Mouse (Mus musculus) hindbrain, embryonic 10.5 days (tissue): ENCODE data around the gene Rd3. TPM values are rescaled to one million over a fixed set of nuclear protein-coding genes. Genes with fewer than 3 reads are reported as not detected.

Experiments
- DNase-seq: peaks from one replicate; pipeline ENCODE4 v3.0.0-alpha.2; 2017; ENCODE audit warnings: low spot score
- H3K27ac ChIP-seq: fragments of 300-500 bp; sonication (generic); 2 replicates; pipeline ENCODE4 v1.5.1; 2016; ENCODE audit warnings: mild to moderate bottlenecking, moderate library complexity
- H3K27me3 ChIP-seq: fragments of 300-500 bp; sonication (generic); 2 replicates; pipeline ENCODE4 v1.6.1; 2016; ENCODE audit warnings: mild to moderate bottlenecking; ENCODE audit not compliant: poor library complexity, insufficient read depth, severe bottlenecking
- H3K36me3 ChIP-seq: fragments of 300-500 bp; sonication (generic); 2 replicates; pipeline ENCODE4 v1.6.1; 2016; ENCODE audit warnings: mild to moderate bottlenecking, moderate library complexity
- H3K4me1 ChIP-seq: fragments of 300-500 bp; sonication (generic); replicated peaks from 2 replicates; pipeline ENCODE4 v1.6.1; 2016; ENCODE audit warnings: mild to moderate bottlenecking
- H3K4me3 ChIP-seq: fragments of 300-500 bp; sonication (generic); 2 replicates; pipeline ENCODE4 v1.5.1; 2016; ENCODE audit warnings: mild to moderate bottlenecking, moderate library complexity
- H3K9me3 ChIP-seq: fragments of 300-500 bp; sonication (generic); 2 replicates; pipeline ENCODE4 v1.6.1; 2016; ENCODE audit warnings: mild to moderate bottlenecking, moderate library complexity
- WGBS: fragments of 180-500 bp; shearing (Covaris S2); methylation state at CpG from one replicate; pipeline ENCODE4 v1.1.7; 2016; 5-methylcytosine and 5-hydroxymethylcytosine counted together
- polyA plus RNA-seq: library from polyadenylated mRNA; unstranded; fragments of >200 nt; fragmentation: Nextera tagmentation; extraction: Ambion mirVana; gene quantifications from 2 replicates; pipeline ENCODE4 v1.2.1, GENCODE M21; 2016

The Rd3 gene
- polyA plus RNA-seq, 1 experiment from 2014 or later, result 2.9 TPM

- Histone ChIP-seq H3K4me3 (no peak overlapping the region), H3K36me3 (no peaks in the 10 kb centered on the region), H3K27ac (no peak overlapping the region), H3K4me1 (0 out of 2 replicates have a peak, but pooled peaks cover 3% of the 10 kb centered on the region), H3K9me3 (no peaks in the 10 kb centered on the region), H3K27me3 (no peaks in the 10 kb centered on the region)
- no peak for DNase-seq
- WGBS, result 74% methylated on average over 5 of the region's 5 CpGs
Observed at GRCm38 (mm10) chr1:191969939-191970338, 7.2 kb upstream of the Rd3 start.

- DNase-seq, result no peak
- Histone ChIP-seq H3K4me3 (no peak overlapping the region), H3K36me3 (no peaks in the 10 kb centered on the region), H3K9me3 (no peaks in the 10 kb centered on the region), H3K4me1 (peaks cover 13% of the 10 kb centered on the region; the same call in 1 of the 2 replicates), H3K27me3 (no peaks in the 10 kb centered on the region), H3K27ac (no peak overlapping the region)
- WGBS, result 78% methylated on average over 13 of the region's 13 CpGs
Observed at GRCm38 (mm10) chr1:191974509-191975405, 2.4 kb upstream of the Rd3 start.

- WGBS, result 41% methylated on average over 6 of the region's 6 CpGs
- Histone ChIP-seq H3K36me3 (no peaks in the 10 kb centered on the region), H3K27me3 (peaks cover 12% of the 10 kb centered on the region; the same call in 1 of the 2 replicates), H3K27ac (peak overlapping the region; percentile 58; the same call in 1 of the 2 replicates), H3K4me1 (peaks cover 26% of the 10 kb centered on the region), H3K4me3 (no peak overlapping the region), H3K9me3 (no peaks in the 10 kb centered on the region)
- peak; percentile 33 for DNase-seq
Observed at GRCm38 (mm10) chr1:191981426-191982102, 4.4 kb downstream of the Rd3 start.

- peaks cover 12% of the 10 kb centered on the region; the same call in 1 of the 2 replicates for H3K27me3 ChIP-seq
- H3K27ac ChIP-seq, result no peak overlapping the region
- H3K4me3 ChIP-seq, result no peak overlapping the region
- H3K9me3 ChIP-seq, result no peaks in the 10 kb centered on the region
- peaks cover under 1% of the 10 kb centered on the region; the same call in 1 of the 2 replicates for H3K4me1 ChIP-seq
- H3K36me3 ChIP-seq, result no peaks in the 10 kb centered on the region
- no peak for DNase-seq
- 79% methylated on average over 8 of the region's 8 CpGs for WGBS
Observed at GRCm38 (mm10) chr1:191986674-191987480, 9.7 kb downstream of the Rd3 start.

GRCm38 (mm10) chr1:191987481-191987769 is 10.3 kb downstream of the Rd3 start:
- H3K27me3 ChIP-seq, result peaks cover 12% of the 10 kb centered on the region; the same call in 1 of the 2 replicates
- H3K36me3 ChIP-seq, result no peaks in the 10 kb centered on the region
- H3K9me3 ChIP-seq, result no peaks in the 10 kb centered on the region
- peaks cover 6% of the 10 kb centered on the region for H3K4me1 ChIP-seq
- H3K27ac ChIP-seq, result no peak overlapping the region
- 57% methylated on average over 5 of the region's 5 CpGs for WGBS
- no peak overlapping the region for H3K4me3 ChIP-seq
- DNase-seq, result no peak

GRCm38 (mm10) chr1:191988646-191989045 is 11.5 kb downstream of the Rd3 start:
- 93% methylated on average over 3 of the region's 3 CpGs for WGBS
- Histone ChIP-seq H3K4me3 (no peak overlapping the region), H3K36me3 (no peaks in the 10 kb centered on the region), H3K27me3 (peaks cover 12% of the 10 kb centered on the region; the same call in 1 of the 2 replicates), H3K9me3 (no peaks in the 10 kb centered on the region), H3K27ac (no peak overlapping the region), H3K4me1 (peaks cover 7% of the 10 kb centered on the region)
- no peak for DNase-seq

- H3K27me3 ChIP-seq, result peaks cover 12% of the 10 kb centered on the region; the same call in 1 of the 2 replicates
- H3K9me3 ChIP-seq, result no peaks in the 10 kb centered on the region
- H3K36me3 ChIP-seq, result no peaks in the 10 kb centered on the region
- 95% methylated on average over 5 of the region's 5 CpGs for WGBS
- H3K27ac ChIP-seq, result no peak overlapping the region
- peak overlapping the region; percentile 66 for H3K4me3 ChIP-seq
- H3K4me1 ChIP-seq, result peaks cover 7% of the 10 kb centered on the region
- DNase-seq, result no peak
Observed at GRCm38 (mm10) chr1:191989060-191989459, 11.9 kb downstream of the Rd3 start.

GRCm38 (mm10) chr1:191989994-191990393 is 12.8 kb downstream of the Rd3 start:
- Histone ChIP-seq H3K4me1 (peaks cover 7% of the 10 kb centered on the region), H3K27ac (peak overlapping the region; percentile 91), H3K36me3 (no peaks in the 10 kb centered on the region), H3K9me3 (no peaks in the 10 kb centered on the region), H3K27me3 (peaks cover 10% of the 10 kb centered on the region; the same call in 1 of the 2 replicates), H3K4me3 (peak overlapping the region; percentile 66)
- peak; percentile 97 for DNase-seq
- WGBS, result under 1% methylated on average over 22 of the region's 22 CpGs

- Histone ChIP-seq H3K27ac (no peak overlapping the region), H3K4me1 (peaks cover 7% of the 10 kb centered on the region), H3K36me3 (no peaks in the 10 kb centered on the region), H3K4me3 (no peak overlapping the region), H3K27me3 (no peaks in the 10 kb centered on the region), H3K9me3 (no peaks in the 10 kb centered on the region)
- no peak for DNase-seq
- WGBS, result 71% methylated on average over 7 of the region's 7 CpGs
Observed at GRCm38 (mm10) chr1:191992040-191992780, 15.0 kb downstream of the Rd3 start.

- Histone ChIP-seq H3K27me3 (no peaks in the 10 kb centered on the region), H3K36me3 (no peaks in the 10 kb centered on the region), H3K4me1 (peaks cover 7% of the 10 kb centered on the region), H3K4me3 (no peak overlapping the region), H3K27ac (no peak overlapping the region), H3K9me3 (no peaks in the 10 kb centered on the region)
- DNase-seq, result no peak
- 77% methylated on average over 5 of the region's 5 CpGs for WGBS
Observed at GRCm38 (mm10) chr1:191994476-191994875, 17.3 kb downstream of the Rd3 start.

- no peaks in the 10 kb centered on the region for H3K36me3 ChIP-seq
- H3K27me3 ChIP-seq, result no peaks in the 10 kb centered on the region
- peaks cover 7% of the 10 kb centered on the region; the same call in 1 of the 2 replicates for H3K4me1 ChIP-seq
- no peak overlapping the region for H3K27ac ChIP-seq
- peak; percentile 61 for DNase-seq
- 53% methylated on average over 4 of the region's 4 CpGs for WGBS
- H3K9me3 ChIP-seq, result no peaks in the 10 kb centered on the region
- H3K4me3 ChIP-seq, result no peak overlapping the region
Observed at GRCm38 (mm10) chr1:191995488-191995887, 18.3 kb downstream of the Rd3 start.

- Histone ChIP-seq H3K9me3 (no peaks in the 10 kb centered on the region), H3K4me1 (peaks cover 7% of the 10 kb centered on the region; the same call in 1 of the 2 replicates), H3K27ac (no peak overlapping the region), H3K4me3 (no peak overlapping the region), H3K27me3 (no peaks in the 10 kb centered on the region), H3K36me3 (no peaks in the 10 kb centered on the region)
- WGBS, result 88% methylated on average over 7 of the region's 7 CpGs
- DNase-seq, result no peak
Observed at GRCm38 (mm10) chr1:191995916-191996315, 18.7 kb downstream of the Rd3 start.
